Mouse (Mus musculus) thymus, adult 2 months (tissue): ENCODE measurements around the gene A3galt2. TPM values are rescaled to one million over a fixed set of nuclear protein-coding genes. Genes with fewer than 3 reads are reported as not detected.

Source experiments
- DNase-seq: peaks from one replicate; pipeline ENCODE4 v3.0.0; 2021
- H3K27ac ChIP-seq: fragments of 200-500 bp; 2 replicates; pipeline ENCODE4 v1.5.1; 2012; ENCODE audit warnings: low read length, control low read depth; ENCODE audit not compliant: control insufficient read depth, insufficient read depth
- H3K27me3 ChIP-seq: fragments of 200-500 bp; 2 replicates; pipeline ENCODE4 v1.6.1; 2012; ENCODE audit warnings: mild to moderate bottlenecking, low read length, moderate library complexity, mixed read lengths; ENCODE audit not compliant: control insufficient read depth, insufficient read depth
- H3K36me3 ChIP-seq: fragments of 200-500 bp; 2 replicates; pipeline ENCODE4 v1.6.1; 2012; ENCODE audit warnings: mild to moderate bottlenecking, low read length, moderate library complexity; ENCODE audit not compliant: control insufficient read depth, insufficient read depth
- H3K4me1 ChIP-seq: fragments of 200-500 bp; replicated peaks from 2 replicates; pipeline ENCODE4 v1.6.1; 2012; ENCODE audit warnings: low read length; ENCODE audit not compliant: control insufficient read depth, insufficient read depth
- H3K4me3 ChIP-seq: fragments of 200-500 bp; 2 replicates; pipeline ENCODE4 v1.5.1; 2012; ENCODE audit warnings: mild to moderate bottlenecking, low read length, control low read depth, moderate library complexity; ENCODE audit not compliant: control insufficient read depth, insufficient read depth
- CTCF ChIP-seq: fragments of 200-500 bp; IDR thresholded peaks from 2 replicates; pipeline ENCODE4 v1.5.1; 2012; ENCODE audit warnings: mild to moderate bottlenecking, control low read depth, low read length, moderate library complexity, borderline replicate concordance; ENCODE audit not compliant: control insufficient read depth, poor library complexity, insufficient read depth; ENCODE audit errors: extremely low read depth
- POLR2A ChIP-seq: fragments of 200-500 bp; IDR thresholded peaks from 2 replicates; pipeline ENCODE4 v1.6.1; 2012; ENCODE audit warnings: mild to moderate bottlenecking, low read length, control low read depth, moderate library complexity; ENCODE audit not compliant: control insufficient read depth, poor library complexity, insufficient read depth; ENCODE audit errors: extremely low read depth
- WGBS: fragments of 180-500 bp; shearing (Covaris S2); methylation state at CpG from one replicate; pipeline ENCODE4 v1.1.7; 2018; 5-methylcytosine and 5-hydroxymethylcytosine counted together
- polyA plus RNA-seq: library from polyadenylated mRNA; depleted of rRNA; stranded (reverse); fragments of >200 nt; gene quantifications from 2 replicates; pipeline ENCODE4 v1.2.3, GENCODE M21; 2012

A3galt2 gene
- polyA plus RNA-seq, 1 experiment, result 1.6 TPM

DNA sequence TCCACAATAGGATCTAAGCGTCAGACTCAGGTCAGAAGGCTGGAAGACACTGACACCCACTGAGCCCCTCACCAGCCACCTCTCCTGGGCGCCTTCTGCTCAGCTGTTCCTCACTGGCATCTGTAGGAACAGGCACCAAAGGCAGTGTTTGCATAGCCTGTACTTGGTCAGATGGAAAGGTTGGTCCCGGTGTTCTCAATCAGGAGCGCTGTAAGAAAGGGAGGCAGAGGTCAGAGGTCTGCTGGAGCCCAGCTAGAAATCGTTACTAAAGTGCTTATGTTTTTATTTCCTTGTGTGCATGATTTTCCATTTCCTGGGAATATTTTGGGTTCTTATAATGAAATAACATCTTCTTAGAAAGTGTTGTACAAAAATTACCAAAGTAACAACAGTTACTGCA lies 13.3 kb upstream of the A3galt2 start:
- Histone ChIP-seq H3K4me3 (no peak overlapping the region), H3K4me1 (peaks cover 9% of the 10 kb centered on the region), H3K36me3 (peaks cover 30% of the 10 kb centered on the region), H3K27me3 (no peaks in the 10 kb centered on the region), H3K27ac (no peak overlapping the region)
- no peak for TF ChIP-seq CTCF
- no peak for TF ChIP-seq POLR2A
- 94% methylated on average over 5 of the region's 5 CpGs for whole genome bisulfite sequencing
- no peak for DNase-seq

DNA sequence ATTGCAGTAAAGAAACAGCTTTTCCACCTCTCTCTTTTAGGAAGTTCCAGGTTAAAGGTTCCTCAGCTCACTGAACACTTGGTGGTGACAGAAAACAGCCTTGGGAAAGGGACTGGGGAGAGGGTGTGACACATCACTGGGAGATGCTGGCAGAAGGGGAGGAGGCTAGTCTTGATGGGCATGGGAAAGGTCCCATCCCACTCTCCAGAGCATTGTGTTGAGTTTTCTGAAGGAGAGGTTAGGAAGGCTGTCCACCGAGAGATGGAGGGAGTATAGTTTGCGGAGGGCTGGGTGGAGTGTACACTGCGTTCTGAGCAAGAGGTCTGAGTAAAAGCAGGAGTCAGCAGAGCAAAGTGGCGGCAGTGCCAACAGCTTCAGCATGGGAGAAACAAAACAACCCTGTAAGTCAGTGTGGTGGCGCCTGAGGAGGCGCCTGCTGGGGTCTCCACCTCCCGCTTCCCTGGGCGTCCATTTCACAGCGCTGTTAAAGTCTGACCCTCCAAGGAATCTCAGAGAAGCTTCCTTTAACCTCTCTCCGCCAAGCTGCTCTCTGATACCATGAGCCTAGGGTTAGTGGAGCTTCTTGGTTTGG lies 12.7 kb upstream of the A3galt2 start:
- no peak for DNase-seq
- peaks cover 35% of the 10 kb centered on the region for H3K36me3 ChIP-seq
- WGBS, result 97% methylated on average over 10 of the region's 10 CpGs

DNA sequence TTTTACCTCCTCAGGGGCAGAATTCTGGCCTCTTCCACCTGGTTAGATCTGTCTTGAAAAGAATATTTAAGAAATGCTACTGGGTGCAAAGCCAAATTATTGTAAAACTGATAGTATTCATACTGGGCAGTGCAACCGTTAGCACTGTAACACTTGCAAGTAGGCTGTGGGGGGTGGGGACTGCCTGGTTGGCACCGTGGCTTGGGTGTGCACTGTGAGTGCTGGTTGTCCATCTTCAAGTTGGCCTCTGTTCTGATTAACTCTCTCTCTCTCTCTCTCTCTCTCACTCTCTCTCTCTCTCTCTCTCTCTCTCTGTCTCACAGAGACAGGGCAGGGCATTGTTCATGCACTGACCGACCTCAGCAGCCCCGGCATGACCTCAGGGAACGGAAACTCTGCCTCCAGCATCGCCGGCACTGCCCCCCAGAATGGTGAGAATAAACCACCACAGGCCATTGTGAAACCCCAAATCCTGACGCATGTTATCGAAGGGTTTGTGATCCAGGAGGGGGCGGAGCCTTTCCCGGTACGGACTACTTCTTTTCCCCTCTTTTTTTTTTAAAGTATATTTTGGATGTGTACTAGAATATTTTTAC lies 12.0 kb upstream of the A3galt2 start:
- TF ChIP-seq CTCF, result no peak
- no peak for TF ChIP-seq POLR2A
- WGBS, result 94% methylated on average over 12 of the region's 12 CpGs
- H3K27ac ChIP-seq, result no peak overlapping the region
- DNase-seq, result no peak
- no peak overlapping the region for H3K4me3 ChIP-seq
- H3K36me3 ChIP-seq, result peaks cover 42% of the 10 kb centered on the region
- no peaks in the 10 kb centered on the region for H3K4me1 ChIP-seq
- no peaks in the 10 kb centered on the region for H3K27me3 ChIP-seq

More for the DNA sequence above, 12.7 kb upstream of the A3galt2 start:
- Histone ChIP-seq H3K27me3 (no peaks in the 10 kb centered on the region), H3K4me3 (no peak overlapping the region), H3K27ac (no peak overlapping the region), H3K4me1 (peaks cover 3% of the 10 kb centered on the region)
- TF ChIP-seq POLR2A, result no peak

DNA sequence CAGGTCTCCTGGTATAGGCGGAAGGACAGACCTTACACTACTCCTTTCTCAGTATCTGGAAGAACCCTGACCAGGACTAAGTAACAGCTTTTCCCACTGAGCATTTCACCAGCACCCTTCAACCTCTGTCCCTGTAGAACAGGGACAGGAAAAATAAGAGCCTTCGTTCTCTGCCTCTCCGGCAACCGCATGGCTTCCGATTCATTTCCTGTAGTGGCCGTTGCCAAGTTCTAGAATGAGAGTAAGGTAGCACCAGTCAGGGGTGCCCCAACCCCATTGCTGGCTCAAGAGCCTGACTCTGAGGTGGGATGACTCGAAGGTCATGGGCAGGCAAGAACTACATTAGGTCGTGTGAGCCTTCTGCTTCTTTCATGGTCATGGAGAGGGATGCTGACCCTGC lies 10.0 kb upstream of the A3galt2 start:
- TF ChIP-seq CTCF, result no peak
- no peak for TF ChIP-seq POLR2A
- no peaks in the 10 kb centered on the region for H3K27me3 ChIP-seq
- WGBS, result 46% methylated on average over 8 of the region's 8 CpGs
- H3K27ac ChIP-seq, result no peak overlapping the region
- no peaks in the 10 kb centered on the region for H3K4me1 ChIP-seq
- H3K4me3 ChIP-seq, result no peak overlapping the region
- no peak for DNase-seq
- peaks cover 60% of the 10 kb centered on the region for H3K36me3 ChIP-seq

DNA sequence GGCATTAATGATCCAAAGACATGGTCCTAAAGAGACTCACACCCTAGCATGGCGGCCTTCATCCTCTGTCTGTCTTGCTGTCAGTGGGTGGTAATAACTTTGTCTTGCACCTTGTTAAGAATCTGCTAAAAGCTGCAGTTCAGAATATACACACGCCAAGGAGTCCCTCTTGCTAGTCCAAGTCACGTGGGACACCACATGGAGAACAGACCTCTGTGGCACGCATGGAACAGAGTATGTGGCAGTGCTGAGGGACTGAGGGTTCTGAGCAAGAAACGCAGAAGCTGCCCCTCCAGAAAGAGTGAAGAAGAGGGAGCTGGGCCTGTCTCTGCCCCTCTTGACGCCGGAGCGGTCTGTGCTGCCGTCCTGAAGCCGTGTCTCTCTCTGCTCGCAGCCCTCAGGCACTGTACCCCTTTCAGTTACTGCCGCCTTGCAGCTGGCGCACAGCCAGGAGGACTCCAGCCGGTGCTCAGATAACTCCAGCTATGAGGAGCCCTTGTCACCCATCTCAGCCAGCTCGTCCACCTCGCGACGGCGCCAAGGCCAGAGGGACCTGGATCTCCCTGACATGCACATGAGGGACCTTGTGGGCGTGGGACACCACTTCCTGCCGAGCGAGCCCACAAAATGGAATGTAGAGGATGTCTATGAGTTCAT lies 7.4 kb upstream of the A3galt2 start:
- TF ChIP-seq CTCF (no peak), POLR2A (no peak)
- peaks cover 85% of the 10 kb centered on the region for H3K36me3 ChIP-seq
- WGBS, result 91% methylated on average over 22 of the region's 22 CpGs
- H3K27me3 ChIP-seq, result no peaks in the 10 kb centered on the region
- no peak overlapping the region for H3K27ac ChIP-seq
- no peak overlapping the region for H3K4me3 ChIP-seq
- no peak for DNase-seq
- H3K4me1 ChIP-seq, result no peaks in the 10 kb centered on the region

DNA sequence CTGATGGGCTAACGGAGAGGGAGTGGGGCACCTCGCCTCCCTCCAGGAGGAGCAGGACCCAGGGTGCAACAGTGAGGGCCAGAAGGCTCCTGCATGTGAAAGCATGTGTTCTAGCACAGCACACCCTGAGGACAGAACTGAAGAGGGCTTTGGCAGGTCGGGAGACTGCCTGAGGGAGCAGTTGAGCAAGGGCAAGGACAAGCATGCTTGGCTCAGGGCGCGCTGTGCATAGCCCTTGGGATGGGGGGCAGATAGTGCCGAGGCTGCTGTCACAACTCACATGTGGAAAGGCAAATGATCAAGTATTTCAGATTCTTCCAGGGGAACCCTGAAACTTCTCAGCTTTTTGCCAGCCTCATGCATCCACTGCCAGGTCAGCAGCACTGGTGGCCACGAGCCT lies 6.9 kb upstream of the A3galt2 start:
- no peak for TF ChIP-seq CTCF
- H3K36me3 ChIP-seq, result peaks cover 90% of the 10 kb centered on the region
- no peak for DNase-seq
- 92% methylated on average over 7 of the region's 7 CpGs for WGBS
- no peak overlapping the region for H3K27ac ChIP-seq
- no peaks in the 10 kb centered on the region for H3K27me3 ChIP-seq
- no peak overlapping the region for H3K4me3 ChIP-seq
- no peaks in the 10 kb centered on the region for H3K4me1 ChIP-seq
